Mouse (Mus musculus): ENCODE results near the gene Prss53. TPM values are rescaled to one million over a fixed set of nuclear protein-coding genes. Genes with fewer than 3 reads are reported as not detected.

The Prss53 gene
- total and polyA plus RNA-seq, 3 experiments, result 0.30 TPM; not detected in 2

DNA sequence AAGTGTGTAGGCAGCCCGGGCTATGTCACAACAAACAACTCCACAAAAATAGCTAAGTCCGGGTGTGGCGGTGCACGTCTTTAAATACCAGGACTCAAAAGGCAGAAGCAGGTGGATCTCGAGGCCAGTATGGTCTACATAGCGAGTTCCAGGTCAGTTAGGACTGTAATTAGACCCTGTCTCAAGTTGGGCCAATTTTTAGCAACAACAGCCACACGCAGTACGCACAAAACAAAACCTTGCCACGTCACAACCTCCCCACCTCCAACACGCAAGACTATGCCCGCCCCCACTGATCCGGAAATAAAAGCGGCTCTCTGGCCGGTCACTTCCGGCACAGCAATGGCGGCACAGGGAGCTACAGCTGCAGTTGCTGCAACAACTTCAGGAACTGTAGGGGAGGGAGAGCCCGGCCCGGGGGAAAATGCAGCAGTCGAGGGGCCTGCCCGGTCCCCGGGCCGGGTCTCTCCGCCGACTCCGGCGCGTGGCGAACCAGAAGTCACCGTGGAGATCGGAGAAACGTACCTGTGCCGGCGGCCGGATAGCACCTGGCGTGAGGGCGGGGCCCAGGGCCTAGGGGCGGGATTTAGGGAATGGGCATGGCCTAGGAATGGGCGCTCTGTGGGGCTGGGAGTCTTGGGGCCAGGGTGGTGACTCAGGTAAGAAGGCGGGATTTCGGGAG lies 21.6 kb upstream of the Prss53 start, which contains the start of gene Kat8 (continued):
- no peak; the same call in 1 of the 2 replicates for TF ChIP-seq RCOR1 (conservative IDR thresholded peaks at IDR 0.05; ENCODE audit: low read depth, low read length)
- TF ChIP-seq POLR2A (IDR thresholded peaks at IDR 0.05; ENCODE audit: low read depth, low read length), result peak; percentile 88
- TF ChIP-seq ZMIZ1 (IDR thresholded peaks at IDR 0.05; ENCODE audit: low read depth, low read length), result 0 out of 2 replicates have a peak, but pooled peaks have one; percentile 32
- TF ChIP-seq GABPA (IDR thresholded peaks at IDR 0.05; ENCODE audit: insufficient replicate concordance, low read depth, low read length), result no peak
- no peak for TF ChIP-seq USF1 (IDR thresholded peaks at IDR 0.05; ENCODE audit: low read depth, low read length)
- TF ChIP-seq RAD21 (IDR thresholded peaks at IDR 0.05; ENCODE audit: low read depth, low read length), result no peak
- TF ChIP-seq NRF1 (IDR thresholded peaks at IDR 0.05; ENCODE audit: low read depth, low read length), result peak; percentile 67
- TF ChIP-seq SMC3 (IDR thresholded peaks at IDR 0.05; ENCODE audit: low read depth, low read length), result no peak
- TF ChIP-seq JUND (conservative IDR thresholded peaks at IDR 0.05; ENCODE audit: low read depth, low read length), result no peak
- no peak for TF ChIP-seq JUN (IDR thresholded peaks at IDR 0.05; ENCODE audit: insufficient read depth, low read depth, low read length)
- TF ChIP-seq MAFK (IDR thresholded peaks at IDR 0.05; ENCODE audit: insufficient replicate concordance, low read length), result no peak; the same call in 1 of the 2 replicates
- peak; percentile 85 for TF ChIP-seq ELF1 (IDR thresholded peaks at IDR 0.05; ENCODE audit: low read depth, low read length)
- TF ChIP-seq TCF12 (IDR thresholded peaks at IDR 0.05; ENCODE audit: low read depth, low read length), result peak; percentile 95
- TF ChIP-seq NELFE (IDR thresholded peaks at IDR 0.05; ENCODE audit: low read depth, low read length), result 0 out of 2 replicates have a peak, but pooled peaks have one; percentile 60
- no peak for TF ChIP-seq CHD1 (IDR thresholded peaks at IDR 0.05; ENCODE audit: low read depth, low read length)
- no peak for TF ChIP-seq PAX5 (IDR thresholded peaks at IDR 0.05; ENCODE audit: low read length)
- 0 out of 2 replicates have a peak, but pooled peaks have one; percentile 43 for TF ChIP-seq MEF2A (IDR thresholded peaks at IDR 0.05; ENCODE audit: borderline replicate concordance, low read depth, low read length)
- peak; percentile 95 for TF ChIP-seq CHD2 (IDR thresholded peaks at IDR 0.05; ENCODE audit: low read length)
- TF ChIP-seq MAZ (IDR thresholded peaks at IDR 0.05; ENCODE audit: low read depth, low read length), result peak; percentile 17; the same call in 1 of the 2 replicates

DNA sequence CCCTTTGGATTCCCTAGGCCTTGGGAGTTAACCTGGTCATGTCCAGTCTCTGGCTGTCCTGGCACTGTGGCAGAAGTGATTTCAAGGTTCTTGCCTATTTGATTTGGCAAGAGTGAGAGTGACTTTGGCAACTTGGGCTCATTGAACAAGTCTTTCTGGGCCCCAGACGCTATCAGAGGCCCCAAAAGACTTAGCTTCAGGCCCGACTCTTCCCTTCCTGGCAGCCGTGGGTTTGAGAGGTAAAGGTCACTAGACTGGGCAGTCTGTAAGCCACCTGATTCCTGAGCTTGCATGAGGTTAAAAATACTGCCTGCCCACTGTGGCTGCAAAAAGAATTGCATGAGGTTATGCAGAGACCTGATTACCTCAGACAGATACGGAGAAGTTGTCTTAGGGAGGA lies 17.9 kb upstream of the Prss53 start:
- Histone ChIP-seq H3K4me1 (ENCODE audit: control insufficient read depth in 1 of 2, insufficient read depth in 2 of 2) (peaks cover 7 to 21% of the 10 kb centered on the region in 2 experiments; a peak in 3 of 4 replicates), H3K27ac (ENCODE audit: insufficient read depth, low read depth) (no peak overlapping the region), H3K4me2 (ENCODE audit: insufficient read depth, low read depth, poor library complexity, severe bottlenecking) (no peak overlapping the region), H3K9me3 (replicated peaks; ENCODE audit: low read length) (no peaks in the 10 kb centered on the region), H3K36me3 (replicated peaks in 1 of 2; ENCODE audit: control insufficient read depth in 1 of 2, insufficient read depth in 1 of 2, low read length in 1 of 2) (peaks cover 45 to 56% of the 10 kb centered on the region in 2 experiments), H3K9ac (ENCODE audit: insufficient read depth, low read depth) (no peak overlapping the region), H3K4me3 (replicated peaks in 1 of 3; ENCODE audit: low read depth in 2 of 3, low read length in 2 of 3, poor library complexity in 1 of 3) (no peak overlapping the region), H3K79me2 (replicated peaks; ENCODE audit: control insufficient read depth, extremely low read depth, insufficient read depth, poor library complexity, severe bottlenecking) (peaks cover 11% of the 10 kb centered on the region; the same call in 1 of the 2 replicates), H3K27me3 (replicated peaks) (no peaks in the 10 kb centered on the region)
- DNase-seq (ENCODE audit: extremely low read depth), result no peak
- dilution Hi-C loops (cut with MboI; ENCODE audit: extremely low pct_ligation_motif_present, extremely low pct_unique_long_range_greater_than_20kb, low sequenced_read_pairs), result no loop called here
- TF ChIP-seq UBTF (IDR thresholded peaks at IDR 0.05; ENCODE audit: low read depth, low read length) (no peak), SIN3A (IDR thresholded peaks at IDR 0.05; ENCODE audit: low read length) (no peak)
- in situ Hi-C loops (cut with MboI; ENCODE audit: low pct_ligation_motif_present, low pct_unique_long_range_greater_than_20kb, low sequenced_read_pairs), result no loop called here

Measured in CH12.LX (cell line).